Comparison of ENCODE assay signal across 7 mouse cellular contexts in the genomic region with DNA sequence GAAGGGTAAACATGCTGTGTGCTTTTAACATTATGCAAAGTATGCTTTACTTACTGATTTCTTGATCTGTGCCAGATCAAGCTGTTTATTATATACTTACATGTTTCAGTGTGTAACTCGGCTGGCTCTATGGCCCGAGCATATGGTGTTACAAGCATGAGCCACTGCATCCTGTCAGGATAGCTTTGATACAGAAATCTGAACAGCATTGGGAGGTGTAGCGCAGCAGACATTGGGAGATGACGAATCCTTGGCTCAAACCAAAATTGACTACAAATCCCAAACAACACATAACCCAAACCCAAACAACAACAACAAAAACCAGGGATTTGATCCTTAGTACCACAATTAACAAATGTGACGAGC. TPM values are rescaled to one million over a fixed set of nuclear protein-coding genes. Genes with fewer than 3 reads are reported as not detected.
DNase-seq lines count a peak whose midpoint lies in the region; ATAC-seq and TF ChIP-seq lines count a peak whose summit lies in the region.

No protein-coding gene starts in this region.

- 5% methylated on average over 5 of the region's 5 CpGs for WGBS in lung, embryonic 15.5 days
- WGBS in limb, embryonic 12.5 days, result 12% methylated on average over 5 of the region's 5 CpGs

- TF ChIP-seq POLR2A in embryonic fibroblast, embryonic 13.5 days (IDR thresholded peaks at IDR 0.05; ENCODE audit: low read depth, low read length), result no peak

- H3K9me3 ChIP-seq in lung, embryonic 15.5 days, result no peaks in the 10 kb centered on the region
- H3K9me3 ChIP-seq in limb, embryonic 12.5 days, result no peaks in the 10 kb centered on the region

- H3K36me3 ChIP-seq in lung, embryonic 15.5 days, result peaks cover 26% of the 10 kb centered on the region
- H3K36me3 ChIP-seq in limb, embryonic 12.5 days, result peaks cover 30% of the 10 kb centered on the region

- H3K9ac ChIP-seq in lung, embryonic 15.5 days, result peak overlapping the region; percentile 82
- H3K9ac ChIP-seq in limb, embryonic 12.5 days (replicated peaks), result peak overlapping the region; percentile 77; the same call in 1 of the 2 replicates

- peaks cover 33% of the 10 kb centered on the region for H3K4me1 ChIP-seq in lung, embryonic 15.5 days
- no peaks in the 10 kb centered on the region for H3K4me1 ChIP-seq in embryonic fibroblast, embryonic 13.5 days (ENCODE audit: control insufficient read depth, insufficient read depth, low read length)
- H3K4me1 ChIP-seq in limb, embryonic 12.5 days (replicated peaks), result peaks cover 24% of the 10 kb centered on the region

- H3K4me2 ChIP-seq in lung, embryonic 15.5 days, result peak overlapping the region; percentile 82
- H3K4me2 ChIP-seq in limb, embryonic 12.5 days, result peak overlapping the region; percentile 78

- peak overlapping the region; percentile 81 for H3K27ac ChIP-seq in lung, embryonic 15.5 days
- H3K27ac ChIP-seq in embryonic fibroblast, embryonic 13.5 days (ENCODE audit: insufficient read depth, low read length), result peak overlapping the region; percentile 21
- peak overlapping the region; percentile 82 for H3K27ac ChIP-seq in limb, embryonic 12.5 days

- no peak for ATAC-seq in lung, embryonic 15.5 days (ENCODE audit: borderline replicate concordance, extremely low read depth, low FRiP score, low TSS enrichment)
- no peak for ATAC-seq in limb, embryonic 12.5 days (ENCODE audit: insufficient number of reproducible peaks, insufficient read depth, low FRiP score, low TSS enrichment, low read depth)
- no peak for ATAC-seq in inflammation-experienced regulatory T-cells, adult 6 months

- no peak for DNase-seq in lung, postnatal 10 days
- DNase-seq in skeletal muscle tissue, adult 2 months (ENCODE audit: low read depth, low spot score), result peak; percentile 17
- no peak for DNase-seq in adrenal gland, adult 2 months

- no peak for TF ChIP-seq CTCF in embryonic fibroblast, embryonic 13.5 days (IDR thresholded peaks at IDR 0.05; ENCODE audit: borderline replicate concordance, insufficient read depth, low read length)

- peak overlapping the region; percentile 78 for H3K4me3 ChIP-seq in lung, embryonic 15.5 days
- H3K4me3 ChIP-seq in embryonic fibroblast, embryonic 13.5 days (ENCODE audit: insufficient read depth, low read length), result peak overlapping the region; percentile 93
- H3K4me3 ChIP-seq in limb, embryonic 12.5 days (replicated peaks), result peak overlapping the region; percentile 87

- H3K27me3 ChIP-seq in lung, embryonic 15.5 days, result no peaks in the 10 kb centered on the region
- no peaks in the 10 kb centered on the region for H3K27me3 ChIP-seq in limb, embryonic 12.5 days

RNA-seq across cellular contexts. Expression of a gene that starts 0.4 kb away (rescaled TPM):
- 62.2 and 63.9 TPM in 2 replicates for polyA plus RNA-seq in lung, embryonic 15.5 days (2015; fragmentation: Nextera tagmentation; extraction: Ambion mirVana)
- polyA plus RNA-seq in embryonic fibroblast, embryonic 13.5 days (2011; ENCODE audit: insufficient read length, low read depth, missing spikeins), result 13.9 and 17.9 TPM in 2 replicates
- polyA plus RNA-seq in limb, embryonic 12.5 days (2016; fragmentation: Nextera tagmentation; extraction: Ambion mirVana), result 49.8 and 52.6 TPM in 2 replicates
- 10 to 100 TPM; 73.1 to 74.1 TPM for total RNA-seq in adrenal gland, adult 2 months (2021)
- polyA plus RNA-seq in adrenal gland, adult 2 months (2012; rRNA removed), result 296 and 305 TPM in 2 replicates
- polyA plus RNA-seq in inflammation-experienced regulatory T-cells, adult 6 months (2017; shearing (Covaris generic)), result 10 to 100 TPM; 16.4 to 17.9 (median 17.3) TPM

RNA-seq across cellular contexts. Expression of a gene that starts 8.5 kb away (rescaled TPM):
- 1.3 and 8.2 TPM in 2 replicates for polyA plus RNA-seq in lung, embryonic 15.5 days (2015; fragmentation: Nextera tagmentation; extraction: Ambion mirVana)
- polyA plus RNA-seq in embryonic fibroblast, embryonic 13.5 days (2011; ENCODE audit: insufficient read length, low read depth, missing spikeins), result not detected in 2 replicates
- polyA plus RNA-seq in limb, embryonic 12.5 days (2016; fragmentation: Nextera tagmentation; extraction: Ambion mirVana), result 0.16 and 0.55 TPM in 2 replicates
- not detected for total RNA-seq in adrenal gland, adult 2 months (2021)
- polyA plus RNA-seq in adrenal gland, adult 2 months (2012; rRNA removed), result 0.27 TPM in 1 of 2 replicates, not detected in the other
- polyA plus RNA-seq in inflammation-experienced regulatory T-cells, adult 6 months (2017; shearing (Covaris generic)), result under 1 TPM in 2 of 3 experiments, not detected in 1; 0.44 to 0.47 TPM

RNA-seq across cellular contexts. Expression of a gene that starts 10.5 kb away (rescaled TPM):
- 171 and 175 TPM in 2 replicates for polyA plus RNA-seq in lung, embryonic 15.5 days (2015; fragmentation: Nextera tagmentation; extraction: Ambion mirVana)
- 115 and 117 TPM in 2 replicates for polyA plus RNA-seq in embryonic fibroblast, embryonic 13.5 days (2011; ENCODE audit: insufficient read length, low read depth, missing spikeins)
- 179 and 210 TPM in 2 replicates for polyA plus RNA-seq in limb, embryonic 12.5 days (2016; fragmentation: Nextera tagmentation; extraction: Ambion mirVana)
- total RNA-seq in adrenal gland, adult 2 months (2021), result 10 to 100 TPM; 74.6 to 85.9 TPM
- polyA plus RNA-seq in adrenal gland, adult 2 months (2012; rRNA removed), result 6.5 and 8.0 TPM in 2 replicates
- 100 to 1,000 TPM; 120 to 149 (median 139) TPM for polyA plus RNA-seq in inflammation-experienced regulatory T-cells, adult 6 months (2017; shearing (Covaris generic))

RNA-seq across cellular contexts. Expression of a gene that starts 20.0 kb away (rescaled TPM):
- 83.0 and 83.6 TPM in 2 replicates for polyA plus RNA-seq in lung, embryonic 15.5 days (2015; fragmentation: Nextera tagmentation; extraction: Ambion mirVana)
- 29.5 and 29.9 TPM in 2 replicates for polyA plus RNA-seq in embryonic fibroblast, embryonic 13.5 days (2011; ENCODE audit: insufficient read length, low read depth, missing spikeins)
- polyA plus RNA-seq in limb, embryonic 12.5 days (2016; fragmentation: Nextera tagmentation; extraction: Ambion mirVana), result 58.5 and 64.8 TPM in 2 replicates
- 10 to 100 TPM; 53.7 to 59.5 TPM for total RNA-seq in adrenal gland, adult 2 months (2021)
- 53.9 and 56.7 TPM in 2 replicates for polyA plus RNA-seq in adrenal gland, adult 2 months (2012; rRNA removed)
- 10 to 100 TPM; 19.1 to 36.3 (median 27.8) TPM for polyA plus RNA-seq in inflammation-experienced regulatory T-cells, adult 6 months (2017; shearing (Covaris generic))

RNA-seq across cellular contexts. Expression of a gene that starts 43.1 kb away (rescaled TPM):
- 1.3 and 1.8 TPM in 2 replicates for polyA plus RNA-seq in lung, embryonic 15.5 days (2015; fragmentation: Nextera tagmentation; extraction: Ambion mirVana)
- polyA plus RNA-seq in embryonic fibroblast, embryonic 13.5 days (2011; ENCODE audit: insufficient read length, low read depth, missing spikeins), result not detected in 2 replicates
- 0.48 and 0.73 TPM in 2 replicates for polyA plus RNA-seq in limb, embryonic 12.5 days (2016; fragmentation: Nextera tagmentation; extraction: Ambion mirVana)
- 1 to 10 TPM; 1.2 to 6.5 TPM for total RNA-seq in adrenal gland, adult 2 months (2021)
- polyA plus RNA-seq in adrenal gland, adult 2 months (2012; rRNA removed), result 1.0 and 4.0 TPM in 2 replicates
- 1 to 10 TPM in 1 of 3 experiments, under 1 TPM in 2; 0.40 to 2.3 (median 0.72) TPM for polyA plus RNA-seq in inflammation-experienced regulatory T-cells, adult 6 months (2017; shearing (Covaris generic))

Comparison
In these comparisons a context has a peak if more than half of its experiments do, and no peak if none do; other contexts are left out.
1. H3K27ac ChIP-seq: peak in every context shown above with its lines; median percentile 82 in limb, embryonic 12.5 days; 81 in lung, embryonic 15.5 days; 21 in embryonic fibroblast, embryonic 13.5 days.
2. RNA of a gene that starts 10.5 kb away (polyA plus RNA-seq): 179 to 210 TPM in limb, embryonic 12.5 days, 171 to 175 TPM in lung, embryonic 15.5 days, 120 to 149 TPM in inflammation-experienced regulatory T-cells, adult 6 months and 115 to 117 TPM in embryonic fibroblast, embryonic 13.5 days; 6.5 to 8.0 TPM in adrenal gland, adult 2 months; every median in the first group is over 10 times any median in the second.
3. Peak in every context shown above with its lines, with median percentiles within 50 percentile points of each other: H3K4me3 ChIP-seq.